Mouse (Mus musculus) thymus, adult 2 months (tissue): ENCODE data around the gene Mgp. TPM values are rescaled to one million over a fixed set of nuclear protein-coding genes. Genes with fewer than 3 reads are reported as not detected.
"Not testable (repeated sequence)": the region's sequence is repeated elsewhere in the genome, so short reads cannot be mapped to it uniquely, and the experiment has no call there.

Experiments used
- DNase-seq: peaks from one replicate; pipeline ENCODE4 v3.0.0; 2021
- H3K27ac ChIP-seq: fragments of 200-500 bp; 2 replicates; pipeline ENCODE4 v1.5.1; 2012; ENCODE audit warnings: low read length, control low read depth; ENCODE audit not compliant: control insufficient read depth, insufficient read depth
- H3K27me3 ChIP-seq: fragments of 200-500 bp; 2 replicates; pipeline ENCODE4 v1.6.1; 2012; ENCODE audit warnings: mild to moderate bottlenecking, low read length, moderate library complexity, mixed read lengths; ENCODE audit not compliant: control insufficient read depth, insufficient read depth
- H3K36me3 ChIP-seq: fragments of 200-500 bp; 2 replicates; pipeline ENCODE4 v1.6.1; 2012; ENCODE audit warnings: mild to moderate bottlenecking, low read length, moderate library complexity; ENCODE audit not compliant: control insufficient read depth, insufficient read depth
- H3K4me1 ChIP-seq: fragments of 200-500 bp; replicated peaks from 2 replicates; pipeline ENCODE4 v1.6.1; 2012; ENCODE audit warnings: low read length; ENCODE audit not compliant: control insufficient read depth, insufficient read depth
- H3K4me3 ChIP-seq: fragments of 200-500 bp; 2 replicates; pipeline ENCODE4 v1.5.1; 2012; ENCODE audit warnings: mild to moderate bottlenecking, low read length, control low read depth, moderate library complexity; ENCODE audit not compliant: control insufficient read depth, insufficient read depth
- CTCF ChIP-seq: fragments of 200-500 bp; IDR thresholded peaks from 2 replicates; pipeline ENCODE4 v1.5.1; 2012; ENCODE audit warnings: mild to moderate bottlenecking, control low read depth, low read length, moderate library complexity, borderline replicate concordance; ENCODE audit not compliant: control insufficient read depth, poor library complexity, insufficient read depth; ENCODE audit errors: extremely low read depth
- POLR2A ChIP-seq: fragments of 200-500 bp; IDR thresholded peaks from 2 replicates; pipeline ENCODE4 v1.6.1; 2012; ENCODE audit warnings: mild to moderate bottlenecking, low read length, control low read depth, moderate library complexity; ENCODE audit not compliant: control insufficient read depth, poor library complexity, insufficient read depth; ENCODE audit errors: extremely low read depth
- WGBS: fragments of 180-500 bp; shearing (Covaris S2); methylation state at CpG from one replicate; pipeline ENCODE4 v1.1.7; 2018; 5-methylcytosine and 5-hydroxymethylcytosine counted together
- polyA plus RNA-seq: library from polyadenylated mRNA; depleted of rRNA; stranded (reverse); fragments of >200 nt; gene quantifications from 2 replicates; pipeline ENCODE4 v1.2.3, GENCODE M21; 2012

The Mgp gene
- polyA plus RNA-seq, 1 experiment: 274 TPM

GRCm38 (mm10) chr6:136889067-136889466 is 13.4 kb upstream of the Mgp start:
- Histone ChIP-seq H3K4me3 (no peak overlapping the region), H3K27me3 (no peaks in the 10 kb centered on the region), H3K36me3 (no peaks in the 10 kb centered on the region), H3K4me1 (no peaks in the 10 kb centered on the region), H3K27ac (no peak overlapping the region)
- 99% methylated on average over 6 of the region's 6 CpGs for WGBS
- TF ChIP-seq CTCF: no peak
- TF ChIP-seq POLR2A: no peak
- DNase-seq: no peak

GRCm38 (mm10) chr6:136887854-136888253 is 12.2 kb upstream of the Mgp start:
- WGBS: 93% methylated on average over 9 of the region's 9 CpGs
- Histone ChIP-seq H3K4me3 (no peak overlapping the region), H3K27ac (no peak overlapping the region), H3K27me3 (no peaks in the 10 kb centered on the region), H3K4me1 (no peaks in the 10 kb centered on the region), H3K36me3 (no peaks in the 10 kb centered on the region)
- no peak for DNase-seq
- TF ChIP-seq CTCF (no peak), POLR2A (no peak)

- H3K36me3 ChIP-seq, DNase-seq, H3K4me1 ChIP-seq, H3K4me3 ChIP-seq, H3K27ac ChIP-seq, H3K27me3 ChIP-seq: not testable (repeated sequence)
- 90% methylated on average over 1 of the region's 1 CpGs for WGBS
Measured at GRCm38 (mm10) chr6:136884766-136885165, 9.1 kb upstream of the Mgp start.

GRCm38 (mm10) chr6:136883961-136884360 is 8.3 kb upstream of the Mgp start:
- DNase-seq: no peak
- 93% methylated on average over 6 of the region's 6 CpGs for WGBS

GRCm38 (mm10) chr6:136883431-136883915 is 7.8 kb upstream of the Mgp start:
- 83% methylated on average over 3 of the region's 3 CpGs for WGBS
- DNase-seq: no peak
- TF ChIP-seq CTCF: no peak
- no peak for TF ChIP-seq POLR2A
- H3K27ac ChIP-seq: no peak overlapping the region
- no peak overlapping the region for H3K4me3 ChIP-seq
- H3K36me3 ChIP-seq: no peaks in the 10 kb centered on the region
- no peaks in the 10 kb centered on the region for H3K27me3 ChIP-seq
- no peaks in the 10 kb centered on the region for H3K4me1 ChIP-seq

More at GRCm38 (mm10) chr6:136883961-136884360, 8.3 kb upstream of the Mgp start:
- TF ChIP-seq CTCF (no peak), POLR2A (no peak)
- Histone ChIP-seq H3K27me3 (no peaks in the 10 kb centered on the region), H3K27ac (no peak overlapping the region), H3K4me3 (no peak overlapping the region), H3K4me1 (no peaks in the 10 kb centered on the region), H3K36me3 (no peaks in the 10 kb centered on the region)

GRCm38 (mm10) chr6:136881678-136882077 is 6.1 kb upstream of the Mgp start:
- no peak overlapping the region for H3K27ac ChIP-seq
- TF ChIP-seq POLR2A (no peak), CTCF (no peak)
- WGBS: 91% methylated on average over 8 of the region's 8 CpGs

GRCm38 (mm10) chr6:136874599-136874998 is 1.0 kb downstream of the Mgp start:
- DNase-seq: no peak
- Histone ChIP-seq H3K4me1 (peaks cover 3% of the 10 kb centered on the region; the same call in 1 of the 2 replicates), H3K36me3 (no peaks in the 10 kb centered on the region), H3K27me3 (no peaks in the 10 kb centered on the region), H3K4me3 (no peak overlapping the region), H3K27ac (no peak overlapping the region)
- TF ChIP-seq CTCF (no peak), POLR2A (no peak)
- WGBS: 49% methylated on average over 8 of the region's 8 CpGs

More at GRCm38 (mm10) chr6:136881678-136882077, 6.1 kb upstream of the Mgp start:
- Histone ChIP-seq H3K27me3 (no peaks in the 10 kb centered on the region), H3K4me1 (no peaks in the 10 kb centered on the region), H3K36me3 (no peaks in the 10 kb centered on the region), H3K4me3 (no peak overlapping the region)
- DNase-seq: no peak
